Comparison of ENCODE assay signal across 7 mouse cellular contexts in genomic region chr15:80599213-80599750, GRCm38 (mm10). TPM values are rescaled to one million over a fixed set of nuclear protein-coding genes. Genes with fewer than 3 reads are reported as not detected.
DNase-seq lines count a peak whose midpoint lies in the region; ATAC-seq and TF ChIP-seq lines count a peak whose summit lies in the region.

No protein-coding gene starts in this region.

- no peaks in the 10 kb centered on the region for H3K79me2 ChIP-seq in heart, adult 2 months (replicated peaks; ENCODE audit: control insufficient read depth, insufficient read depth, low read length)

- peak overlapping the region; percentile 44 for H3K4me2 ChIP-seq in kidney, embryonic 15.5 days
- H3K4me2 ChIP-seq in lung, postnatal 0 days (replicated peaks; ENCODE audit: low read depth, low read length) = peak overlapping the region; percentile 32
- peak overlapping the region; percentile 32 for H3K4me2 ChIP-seq in stomach, embryonic 16.5 days (ENCODE audit: low read depth, low read length)
- H3K4me2 ChIP-seq in hindbrain, embryonic 16.5 days (ENCODE audit: low read length) = no peak overlapping the region

- WGBS in heart, adult 2 months = 19% methylated on average over 16 of the region's 16 CpGs
- WGBS in kidney, embryonic 15.5 days = 40% methylated on average over 16 of the region's 16 CpGs
- 24% methylated on average over 16 of the region's 16 CpGs for WGBS in lung, postnatal 0 days
- 24% methylated on average over 16 of the region's 16 CpGs for WGBS in stomach, embryonic 16.5 days
- WGBS in hindbrain, embryonic 16.5 days = 52% methylated on average over 16 of the region's 16 CpGs
- WGBS in hindbrain, embryonic 10.5 days = 54% methylated on average over 16 of the region's 16 CpGs

- H3K9ac ChIP-seq in heart, adult 2 months (ENCODE audit: low read depth, low read length) = no peak overlapping the region
- no peak overlapping the region for H3K9ac ChIP-seq in kidney, embryonic 15.5 days
- H3K9ac ChIP-seq in lung, postnatal 0 days (replicated peaks; ENCODE audit: low read depth) = no peak overlapping the region
- no peak overlapping the region for H3K9ac ChIP-seq in stomach, embryonic 16.5 days (ENCODE audit: low read length)
- H3K9ac ChIP-seq in hindbrain, embryonic 16.5 days (ENCODE audit: low read depth, low read length) = no peak overlapping the region

- DNase-seq in adrenal gland, postnatal 25 days = peak; percentile 54
- DNase-seq in heart, adult 2 months = peak; percentile 57 to 61
- DNase-seq in lung, postnatal 0 days (ENCODE audit: low spot score) = peak; percentile 73
- no peak for DNase-seq in hindbrain, embryonic 10.5 days (ENCODE audit: low spot score)

- intact Hi-C loops in heart, adult 2 months (cut with DNase I) = no loop called here

- no peak for TF ChIP-seq EP300 in heart, adult 2 months (IDR thresholded peaks at IDR 0.05; ENCODE audit: insufficient read depth, low read depth, low read length)
- TF ChIP-seq EP300 in lung, postnatal 0 days (IDR thresholded peaks at IDR 0.05) = peak; percentile 59; the same call in 1 of the 2 replicates

- no peak for TF ChIP-seq POLR2A in heart, adult 2 months (IDR thresholded peaks at IDR 0.05; ENCODE audit: insufficient read depth, low read depth, low read length)

- no peaks in the 10 kb centered on the region for H3K9me3 ChIP-seq in kidney, embryonic 15.5 days (replicated peaks)
- no peaks in the 10 kb centered on the region for H3K9me3 ChIP-seq in lung, postnatal 0 days (ENCODE audit: low read length)
- H3K9me3 ChIP-seq in stomach, embryonic 16.5 days (replicated peaks; ENCODE audit: control insufficient read depth, low read length) = no peaks in the 10 kb centered on the region
- no peaks in the 10 kb centered on the region for H3K9me3 ChIP-seq in hindbrain, embryonic 16.5 days (ENCODE audit: control insufficient read depth, low read length)
- H3K9me3 ChIP-seq in hindbrain, embryonic 10.5 days = no peaks in the 10 kb centered on the region

- no peak overlapping the region for H3K4me3 ChIP-seq in heart, adult 2 months
- 0 out of 2 replicates have a peak overlapping the region, but pooled peaks have one; percentile 14 for H3K4me3 ChIP-seq in kidney, embryonic 15.5 days (replicated peaks)
- H3K4me3 ChIP-seq in lung, postnatal 0 days (ENCODE audit: low read depth, low read length) = no peak overlapping the region
- no peak overlapping the region; the same call in 1 of the 2 replicates for H3K4me3 ChIP-seq in stomach, embryonic 16.5 days (replicated peaks; ENCODE audit: low read length)
- H3K4me3 ChIP-seq in hindbrain, embryonic 16.5 days (ENCODE audit: low read length) = no peak overlapping the region
- no peak overlapping the region for H3K4me3 ChIP-seq in hindbrain, embryonic 10.5 days

- 0 out of 2 replicates have a peak, but pooled peaks cover 1% of the 10 kb centered on the region for H3K4me1 ChIP-seq in heart, adult 2 months (ENCODE audit: control insufficient read depth, insufficient read depth, low read length)
- H3K4me1 ChIP-seq in kidney, embryonic 15.5 days = peaks cover 13% of the 10 kb centered on the region
- no peaks in the 10 kb centered on the region for H3K4me1 ChIP-seq in lung, postnatal 0 days (ENCODE audit: insufficient read depth, low read depth, low read length)
- H3K4me1 ChIP-seq in stomach, embryonic 16.5 days (ENCODE audit: control insufficient read depth, insufficient read depth, low read length) = peaks cover 8% of the 10 kb centered on the region; the same call in 1 of the 2 replicates
- H3K4me1 ChIP-seq in hindbrain, embryonic 16.5 days (ENCODE audit: control insufficient read depth, insufficient read depth, low read depth, low read length) = peaks cover 6% of the 10 kb centered on the region
- peaks cover 37% of the 10 kb centered on the region for H3K4me1 ChIP-seq in hindbrain, embryonic 10.5 days (replicated peaks)

- H3K36me3 ChIP-seq in heart, adult 2 months (ENCODE audit: control insufficient read depth, insufficient read depth, low read length) = no peaks in the 10 kb centered on the region
- H3K36me3 ChIP-seq in kidney, embryonic 15.5 days = no peaks in the 10 kb centered on the region
- H3K36me3 ChIP-seq in lung, postnatal 0 days (ENCODE audit: insufficient read depth, low read length) = no peaks in the 10 kb centered on the region
- H3K36me3 ChIP-seq in stomach, embryonic 16.5 days (ENCODE audit: control insufficient read depth, insufficient read depth, low read length) = no peaks in the 10 kb centered on the region
- no peaks in the 10 kb centered on the region for H3K36me3 ChIP-seq in hindbrain, embryonic 16.5 days (ENCODE audit: control insufficient read depth, insufficient read depth, low read length)
- no peaks in the 10 kb centered on the region for H3K36me3 ChIP-seq in hindbrain, embryonic 10.5 days

- ATAC-seq in kidney, embryonic 15.5 days (replicated peaks; ENCODE audit: low FRiP score) = no peak
- peak; percentile 88 for ATAC-seq in lung, postnatal 0 days
- no peak for ATAC-seq in stomach, embryonic 16.5 days (ENCODE audit: insufficient read depth, low FRiP score)
- ATAC-seq in hindbrain, embryonic 16.5 days = no peak

- H3K27ac ChIP-seq in heart, adult 2 months = no peak overlapping the region
- no peak overlapping the region for H3K27ac ChIP-seq in kidney, embryonic 15.5 days
- H3K27ac ChIP-seq in lung, postnatal 0 days (ENCODE audit: low read length) = no peak overlapping the region
- no peak overlapping the region for H3K27ac ChIP-seq in stomach, embryonic 16.5 days (ENCODE audit: low read length)
- no peak overlapping the region for H3K27ac ChIP-seq in hindbrain, embryonic 16.5 days (ENCODE audit: low read depth, low read length)
- H3K27ac ChIP-seq in hindbrain, embryonic 10.5 days = no peak overlapping the region

- no peaks in the 10 kb centered on the region for H3K27me3 ChIP-seq in heart, adult 2 months (ENCODE audit: control insufficient read depth, insufficient read depth, low read length)
- H3K27me3 ChIP-seq in kidney, embryonic 15.5 days = no peaks in the 10 kb centered on the region
- no peaks in the 10 kb centered on the region for H3K27me3 ChIP-seq in lung, postnatal 0 days (replicated peaks; ENCODE audit: insufficient read depth, low read length)
- no peaks in the 10 kb centered on the region for H3K27me3 ChIP-seq in stomach, embryonic 16.5 days (ENCODE audit: control insufficient read depth, insufficient read depth, low read length)
- no peaks in the 10 kb centered on the region for H3K27me3 ChIP-seq in hindbrain, embryonic 16.5 days (replicated peaks; ENCODE audit: control insufficient read depth, insufficient read depth, low read length)
- H3K27me3 ChIP-seq in hindbrain, embryonic 10.5 days (ENCODE audit: insufficient read depth, poor library complexity, severe bottlenecking) = no peaks in the 10 kb centered on the region

- TF ChIP-seq CTCF in heart, adult 2 months (IDR thresholded peaks at IDR 0.05) = no peak
- TF ChIP-seq CTCF in lung, postnatal 0 days (IDR thresholded peaks at IDR 0.05) = no peak

RNA-seq across cellular contexts. Expression of gene Grap2, which starts 26.9 kb away (rescaled TPM):
- total RNA-seq in adrenal gland, postnatal 25 days (2021) = 0.38 and 0.49 TPM in 2 replicates
- total RNA-seq in heart, adult 2 months (2021) = 1 to 10 TPM in 1 of 2 experiments, under 1 TPM in 1; 0.47 to 1.6 TPM
- 0.64 and 1.3 TPM in 2 replicates for polyA plus RNA-seq in heart, adult 2 months (2012; rRNA removed)
- 0.51 and 1.4 TPM in 2 replicates for polyA plus RNA-seq in kidney, embryonic 15.5 days (2015; fragmentation: Nextera tagmentation; extraction: Ambion mirVana)
- polyA plus RNA-seq in lung, postnatal 0 days (2015; fragmentation: Nextera tagmentation; extraction: Ambion mirVana) = 1.9 and 2.2 TPM in 2 replicates
- 0.74 and 1.3 TPM in 2 replicates for polyA plus RNA-seq in stomach, embryonic 16.5 days (2015; fragmentation: Nextera tagmentation; extraction: Ambion mirVana)
- 0.27 and 0.31 TPM in 2 replicates for polyA plus RNA-seq in hindbrain, embryonic 16.5 days (2015; fragmentation: Nextera tagmentation; extraction: Ambion mirVana)
- polyA plus RNA-seq in hindbrain, embryonic 10.5 days (2016; fragmentation: Nextera tagmentation; extraction: Ambion mirVana) = 1.3 and 2.0 TPM in 2 replicates

RNA-seq across cellular contexts. Expression of gene Enthd1, which starts 34.3 kb away (rescaled TPM):
- not detected in 2 replicates for total RNA-seq in adrenal gland, postnatal 25 days (2021)
- total RNA-seq in heart, adult 2 months (2021) = not detected
- not detected in 2 replicates for polyA plus RNA-seq in heart, adult 2 months (2012; rRNA removed)
- not detected in 2 replicates for polyA plus RNA-seq in kidney, embryonic 15.5 days (2015; fragmentation: Nextera tagmentation; extraction: Ambion mirVana)
- not detected in 2 replicates for polyA plus RNA-seq in lung, postnatal 0 days (2015; fragmentation: Nextera tagmentation; extraction: Ambion mirVana)
- not detected in 2 replicates for polyA plus RNA-seq in stomach, embryonic 16.5 days (2015; fragmentation: Nextera tagmentation; extraction: Ambion mirVana)
- polyA plus RNA-seq in hindbrain, embryonic 16.5 days (2015; fragmentation: Nextera tagmentation; extraction: Ambion mirVana) = not detected in 2 replicates
- not detected in 2 replicates for polyA plus RNA-seq in hindbrain, embryonic 10.5 days (2016; fragmentation: Nextera tagmentation; extraction: Ambion mirVana)
